Mouse (Mus musculus) central nervous system, embryonic 11.5 days (tissue): Measurements from ENCODE around the gene Itpr2. TPM values are rescaled to one million over a fixed set of nuclear protein-coding genes. Genes with fewer than 3 reads are reported as not detected.

Source experiments
- polyA plus RNA-seq: library from polyadenylated mRNA; depleted of rRNA; stranded (reverse); fragments of >200 nt; gene quantifications from 2 replicates; pipeline ENCODE4 v1.2.3, GENCODE M21; 2012; rRNA removed

Itpr2 gene
- 1.3 and 1.8 TPM in 2 replicates for polyA plus RNA-seq

GRCm38 (mm10) chr6:146501866-146502804 is at the start of gene Itpr2:
Gene Itpr2 (minus strand): TSS chr6:146502223.

Other genes starting within 250 kb of the Itpr2 start
- gene Fgfr1op2, start 75.0 kb upstream of the Itpr2 start, polyA plus RNA-seq = 61.8 and 63.8 TPM in 2 replicates
- gene Ints13, start 75.6 kb upstream of the Itpr2 start, polyA plus RNA-seq = 87.7 and 146 TPM in 2 replicates
- 51.2 and 115 TPM in 2 replicates for gene Med21, start 140.3 kb upstream of the Itpr2 start, polyA plus RNA-seq
- gene Tm7sf3, start 140.6 kb upstream of the Itpr2 start, polyA plus RNA-seq = 8.9 and 14.7 TPM in 2 replicates
- 11.4 and 13.7 TPM in 2 replicates for gene Stk38l, start 222.8 kb upstream of the Itpr2 start, polyA plus RNA-seq